Mouse (Mus musculus): ENCODE measurements around the gene Eif4g3.

DNA sequence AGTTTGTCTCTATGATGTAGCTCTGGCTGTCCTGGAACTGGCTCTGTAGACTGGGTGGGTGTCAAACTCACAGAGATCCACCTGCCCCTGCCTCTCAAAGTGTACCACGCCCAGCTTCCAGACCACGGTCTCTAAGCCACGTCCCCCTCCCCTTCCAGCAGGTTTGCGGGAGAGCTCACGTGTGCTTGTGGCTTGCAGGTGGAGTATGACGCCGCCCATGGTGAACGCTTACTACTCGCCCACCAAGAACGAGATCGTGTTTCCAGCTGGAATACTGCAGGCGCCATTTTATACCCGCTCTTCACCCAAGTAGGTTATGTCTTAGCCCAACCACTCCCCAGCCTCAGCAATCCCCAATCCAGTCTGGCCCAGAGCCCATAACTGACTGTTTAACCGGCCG lies 36.6 kb upstream of the Eif4g3 start:
- TF ChIP-seq EP300 (IDR thresholded peaks at IDR 0.05; ENCODE audit: low read depth) (no peak), CTCF (IDR thresholded peaks at IDR 0.05; ENCODE audit: low read depth) (no peak)
